Mouse (Mus musculus) frontal cortex, postnatal 25 days (tissue): Measurements from ENCODE around the gene Asmt.

Experiments used
- DNase-seq, 2 experiments: peaks; one replicate each; pipeline ENCODE4 v3.0.0; 2022; ENCODE audit warnings: low spot score in 2 of 2

The Asmt gene

DNA sequence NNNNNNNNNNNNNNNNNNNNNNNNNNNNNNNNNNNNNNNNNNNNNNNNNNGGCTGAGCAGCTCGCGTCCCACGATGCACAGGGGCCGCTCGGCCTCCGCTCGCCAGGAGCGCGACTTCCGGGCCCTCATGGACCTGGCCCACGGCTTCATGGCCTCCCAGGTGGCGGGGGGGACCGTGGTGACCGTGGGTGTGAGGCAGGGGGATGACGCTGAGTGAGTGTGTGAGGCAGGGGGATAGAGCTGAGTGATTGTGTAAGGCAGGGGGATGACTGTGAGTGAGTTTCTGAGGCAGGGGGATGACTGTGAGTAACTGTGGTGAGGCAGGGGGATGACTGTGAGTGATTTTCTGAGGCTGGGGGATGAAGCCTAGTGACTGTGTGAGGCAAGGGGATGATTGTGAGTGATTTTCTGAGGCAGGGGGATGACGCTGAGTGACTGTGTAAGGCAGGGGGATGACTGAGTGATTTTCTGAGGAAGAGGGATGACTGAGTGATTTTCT, at the start of gene Asmt:
TSS of gene Asmt (plus strand) at position 51 of the 499 bp plus-strand sequence.
- no peak for DNase-seq

DNA sequence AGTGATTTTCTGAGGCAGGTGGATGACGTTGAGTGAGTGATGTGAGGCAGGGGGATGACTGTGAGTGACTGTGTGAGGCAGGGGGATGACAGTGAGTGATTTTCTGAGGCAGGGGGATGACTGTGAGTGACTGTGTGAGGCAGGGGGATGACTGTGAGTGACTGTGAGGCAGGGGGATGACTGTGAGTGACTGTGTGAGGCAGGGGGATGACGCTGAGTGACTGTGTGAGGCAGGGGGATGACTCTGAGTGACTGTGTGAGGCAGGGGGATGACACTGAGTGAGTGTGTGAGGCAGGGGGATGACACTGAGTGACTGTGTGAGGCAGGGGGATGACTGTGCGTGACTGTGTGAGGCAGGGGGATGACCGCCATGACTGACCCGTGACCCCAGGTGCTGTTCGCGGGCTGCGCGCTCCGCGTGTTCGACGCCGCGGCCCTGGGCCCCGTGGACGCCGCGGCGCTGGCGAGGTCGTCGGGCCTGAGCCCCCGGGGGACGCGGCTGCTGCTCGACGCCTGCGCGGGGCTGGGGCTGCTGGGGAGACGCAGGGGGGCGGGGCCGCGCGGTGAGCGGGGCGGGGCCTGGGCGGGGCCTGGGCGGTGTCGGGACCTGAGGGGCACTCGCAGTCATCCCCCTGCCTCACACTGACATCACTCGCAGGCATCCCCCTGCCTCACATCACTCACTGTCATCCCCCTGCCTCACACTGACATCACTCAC, 948 bp downstream of the Asmt start:
- peak in 1 of 2 experiments; percentile 2 for DNase-seq

DNA sequence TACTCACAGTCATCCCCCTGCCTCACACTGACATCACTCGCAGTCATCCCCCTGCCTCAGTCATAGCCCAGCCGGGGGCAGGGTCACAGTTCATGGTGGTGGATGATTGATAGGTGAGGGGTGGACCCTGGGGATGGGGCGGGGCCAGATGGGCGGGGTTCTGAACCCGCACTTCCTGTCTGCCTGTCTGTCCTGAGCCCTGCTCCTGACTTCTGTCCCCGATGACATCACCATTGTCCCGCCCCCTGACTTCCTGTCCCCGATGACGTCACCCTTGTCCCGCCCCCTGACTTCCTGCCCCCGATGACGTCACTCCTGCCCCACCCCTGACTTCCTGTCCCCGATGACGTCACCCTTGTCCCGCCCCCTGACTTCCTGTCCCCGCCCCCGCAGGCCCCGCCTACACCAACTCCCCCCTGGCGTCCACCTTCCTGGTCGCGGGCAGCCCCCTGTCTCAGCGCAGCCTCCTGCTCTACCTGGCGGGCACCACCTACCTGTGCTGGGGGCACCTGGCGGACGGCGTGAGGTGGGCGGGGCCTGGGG, 1.9 kb downstream of the Asmt start:
- DNase-seq = peak in 1 of 2 experiments; percentile 8

DNA sequence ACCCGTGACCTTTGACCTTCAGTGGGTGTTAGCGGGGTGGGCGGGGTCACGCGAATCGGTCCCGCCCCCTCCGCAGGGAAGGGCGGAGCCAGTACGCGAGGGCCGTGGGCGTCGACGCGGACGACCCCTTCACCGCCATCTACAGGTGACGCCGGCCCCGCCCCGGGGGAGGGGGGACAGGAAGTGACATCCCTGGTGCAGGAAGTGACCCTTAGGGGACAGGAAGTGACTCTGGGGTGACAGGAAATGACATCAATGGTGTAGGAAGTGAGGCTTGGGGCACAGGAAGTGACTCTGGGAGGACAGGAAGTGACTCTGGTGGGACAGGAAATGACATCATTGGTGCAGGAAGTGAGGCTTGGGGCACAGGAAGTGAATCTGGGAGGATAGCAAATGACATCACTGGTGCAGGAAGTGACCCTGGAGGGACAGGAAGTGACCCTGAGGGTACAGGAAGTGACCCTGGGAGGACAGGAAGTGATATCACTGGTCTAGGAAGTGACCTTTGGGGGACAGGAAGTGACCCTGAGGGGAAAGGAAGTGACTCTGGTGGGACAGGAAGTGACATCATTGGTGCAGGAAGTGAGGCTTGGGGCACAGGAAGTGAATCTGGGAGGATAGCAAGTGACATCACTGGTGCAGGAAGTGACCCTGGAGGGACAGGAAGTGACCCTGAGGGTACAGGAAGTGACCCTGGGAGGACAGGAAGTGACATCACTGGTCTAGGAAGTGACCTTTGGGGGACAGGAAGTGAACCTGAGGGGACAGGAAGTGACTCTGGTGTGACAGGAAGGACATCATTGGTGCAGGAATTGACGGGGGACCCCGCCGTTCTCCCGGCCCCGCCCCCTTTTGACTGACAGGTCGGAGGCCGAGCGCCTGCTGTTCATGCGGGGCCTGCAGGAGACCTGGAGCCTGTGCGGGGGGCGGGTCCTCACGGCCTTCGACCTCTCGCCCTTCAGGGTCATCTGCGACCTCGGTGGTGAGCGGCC, 2.7 kb downstream of the Asmt start:
- DNase-seq = peak in 1 of 2 experiments; percentile 13

DNA sequence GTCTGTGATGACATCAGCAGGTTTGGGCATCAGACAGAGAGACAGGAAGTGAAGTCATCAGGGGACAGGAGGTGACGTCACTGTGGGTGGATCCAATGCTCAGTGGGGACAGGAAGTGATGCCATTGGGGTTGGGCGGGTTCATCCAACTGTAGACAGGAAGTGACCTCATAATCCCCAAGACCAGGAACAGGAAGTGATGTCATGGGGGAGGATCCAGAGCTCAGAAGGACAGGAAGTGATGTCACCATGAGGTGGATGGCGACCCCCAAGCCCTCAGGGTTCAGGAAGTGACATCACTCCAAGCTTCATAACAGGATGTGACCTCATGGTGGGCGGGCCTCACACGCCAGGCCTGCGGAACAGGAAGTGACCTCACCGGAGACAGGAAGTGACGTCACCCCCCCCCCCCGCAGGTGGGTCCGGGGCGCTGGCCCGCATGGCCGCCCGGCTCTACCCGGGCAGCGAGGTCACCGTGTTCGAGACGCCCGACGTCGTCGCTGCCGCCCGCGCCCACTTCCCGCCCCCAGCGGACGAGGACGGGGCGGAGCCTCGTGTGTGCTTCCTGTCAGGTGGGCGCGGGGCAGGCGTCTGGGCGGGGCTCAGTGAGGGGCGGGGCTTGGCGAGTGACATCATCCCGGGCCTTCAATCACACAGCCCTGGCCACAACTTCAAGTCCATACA, 3.6 kb downstream of the Asmt start:
- DNase-seq = peak in 1 of 2 experiments; percentile 3

DNA sequence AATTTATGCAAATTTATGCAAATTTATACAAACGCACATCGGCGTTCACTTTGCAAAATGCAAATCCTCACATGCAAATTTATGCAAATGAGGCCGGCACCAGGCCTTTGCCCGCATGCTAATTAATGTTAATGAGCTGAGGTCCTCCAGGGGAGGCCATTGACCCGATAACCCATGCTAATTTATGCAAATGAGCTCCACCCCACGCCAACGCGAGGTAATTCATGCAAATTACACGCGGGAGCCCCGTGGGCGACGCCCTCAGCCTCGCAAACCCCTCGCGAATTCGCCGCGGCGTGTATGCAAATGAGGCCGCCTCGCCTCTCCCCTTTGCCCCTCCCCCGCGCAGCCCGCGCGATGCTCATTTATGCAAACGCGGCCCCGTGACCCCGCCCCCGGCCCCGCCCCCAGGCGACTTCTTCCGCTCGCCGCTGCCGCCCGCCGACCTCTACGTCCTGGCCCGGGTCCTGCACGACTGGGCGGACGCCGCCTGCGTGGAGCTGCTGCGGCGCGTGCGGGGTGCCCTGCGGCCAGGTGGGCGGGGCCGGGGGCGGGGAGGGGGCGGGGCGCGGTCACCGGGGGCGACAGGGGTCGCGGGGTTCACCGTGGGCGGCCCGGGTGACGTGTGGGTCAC, 4.3 kb downstream of the Asmt start:
- peak in 1 of 2 experiments; percentile 5 for DNase-seq

DNA sequence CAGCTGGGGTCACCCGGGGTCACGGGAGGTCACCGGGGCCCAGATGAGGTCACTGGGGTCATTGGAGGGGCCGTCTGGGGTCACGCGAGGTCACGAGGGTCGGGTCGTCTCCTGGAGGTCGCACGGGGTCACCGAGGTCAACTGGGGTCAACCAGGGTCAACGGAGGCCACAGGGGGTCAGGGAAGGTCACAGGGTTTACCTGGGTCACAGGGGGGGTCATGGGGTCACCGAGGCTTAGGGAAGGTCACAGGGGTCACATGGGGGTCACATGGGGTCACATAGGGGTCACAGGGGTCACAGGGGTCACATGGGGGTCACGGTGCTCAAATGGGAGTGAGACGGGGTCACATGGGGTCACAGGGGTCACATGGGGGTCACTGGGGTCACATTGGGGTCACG, 4.8 kb downstream of the Asmt start:
- DNase-seq = peak in 1 of 2 experiments; percentile 3

DNA sequence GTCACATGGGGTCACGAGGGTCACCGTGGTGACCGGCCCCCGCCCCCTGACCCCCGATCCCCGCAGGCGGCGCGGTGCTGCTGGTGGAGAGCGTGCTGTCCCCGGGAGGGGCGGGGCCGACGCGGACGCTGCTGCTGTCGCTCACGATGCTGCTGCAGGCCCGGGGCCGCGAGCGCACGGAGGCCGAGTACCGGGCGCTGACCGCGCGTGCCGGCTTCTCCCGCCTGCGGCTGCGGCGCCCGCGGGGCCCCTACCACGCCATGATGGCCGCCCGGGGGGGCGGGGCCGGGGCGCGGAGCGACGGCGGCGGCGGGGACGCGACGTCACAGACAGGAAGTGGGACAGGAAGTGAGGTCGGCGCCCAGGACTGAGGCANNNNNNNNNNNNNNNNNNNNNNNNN, 5.2 kb downstream of the Asmt start:
- peak in 1 of 2 experiments; percentile 3 for DNase-seq
